Comparison of ENCODE assay signal across 8 mouse cellular contexts in the genomic region with DNA sequence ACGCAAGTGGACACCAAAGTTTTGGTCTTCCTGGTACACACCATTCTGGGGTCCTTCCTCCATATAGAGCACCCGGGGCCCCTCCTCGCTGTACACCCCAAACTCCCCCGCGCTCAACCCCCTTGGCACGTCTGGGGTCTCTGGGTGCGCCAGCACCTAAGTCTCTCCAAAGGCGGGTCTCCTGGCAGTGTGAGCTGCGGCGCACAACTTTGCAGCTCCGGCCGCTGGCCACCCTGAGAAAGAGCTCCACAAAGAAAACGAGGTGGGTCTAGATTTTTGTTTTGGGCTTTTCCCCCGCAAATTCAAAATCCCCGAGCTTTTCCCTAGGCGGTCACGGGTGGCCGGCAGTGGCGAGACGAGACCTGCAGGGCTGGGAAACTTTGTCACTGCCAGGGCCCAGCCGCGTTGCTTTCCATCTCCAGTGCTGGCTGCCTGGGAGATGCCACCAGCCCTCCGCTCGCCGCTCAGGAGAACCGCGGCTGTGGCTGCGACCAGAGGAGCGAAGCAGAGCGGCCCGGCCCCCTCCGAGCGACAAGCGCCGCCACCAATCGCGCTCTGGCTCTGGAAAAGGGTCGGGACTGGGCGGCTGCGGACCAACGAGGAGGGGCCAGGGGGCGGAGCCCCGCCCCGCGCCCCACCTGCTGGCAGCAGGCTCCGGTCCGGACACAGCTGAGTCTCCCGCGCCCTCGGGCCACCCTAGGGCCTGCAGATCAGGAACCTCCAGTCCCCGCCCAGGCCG. TPM values are rescaled to one million over a fixed set of nuclear protein-coding genes. Genes with fewer than 3 reads are reported as not detected.
DNase-seq lines count a peak whose midpoint lies in the region; ATAC-seq lines count a peak whose summit lies in the region.

Gene Galnt18 (minus strand): TSS at position 474 of the 739 bp plus-strand sequence.

- H3K36me3 ChIP-seq in embryonic facial prominence, embryonic 15.5 days, result no peaks in the 10 kb centered on the region
- H3K36me3 ChIP-seq in limb, embryonic 10.5 days, result no peaks in the 10 kb centered on the region
- no peaks in the 10 kb centered on the region for H3K36me3 ChIP-seq in midbrain, embryonic 12.5 days

- H3K27ac ChIP-seq in embryonic facial prominence, embryonic 15.5 days (replicated peaks), result peak within 1 kb of the TSS; percentile 36; the same call in 1 of the 2 replicates
- H3K27ac ChIP-seq in limb, embryonic 10.5 days, result peak within 1 kb of the TSS; percentile 63
- H3K27ac ChIP-seq in midbrain, embryonic 12.5 days (replicated peaks), result peak within 1 kb of the TSS; percentile 42; the same call in 1 of the 2 replicates

- WGBS in embryonic facial prominence, embryonic 15.5 days, result under 1% methylated on average over 52 of the region's 52 CpGs
- WGBS in limb, embryonic 10.5 days, result under 1% methylated on average over 51 of the region's 52 CpGs
- under 1% methylated on average over 49 of the region's 52 CpGs for WGBS in midbrain, embryonic 12.5 days

- no peaks in the 10 kb centered on the region for H3K9me3 ChIP-seq in embryonic facial prominence, embryonic 15.5 days (replicated peaks)
- H3K9me3 ChIP-seq in limb, embryonic 10.5 days (replicated peaks), result no peaks in the 10 kb centered on the region
- no peaks in the 10 kb centered on the region for H3K9me3 ChIP-seq in midbrain, embryonic 12.5 days

- H3K27me3 ChIP-seq in embryonic facial prominence, embryonic 15.5 days, result peaks cover 15% of the 10 kb centered on the region; the same call in 1 of the 2 replicates
- H3K27me3 ChIP-seq in limb, embryonic 10.5 days (ENCODE audit: low read depth, poor library complexity, severe bottlenecking), result peaks cover 45% of the 10 kb centered on the region
- peaks cover 33% of the 10 kb centered on the region for H3K27me3 ChIP-seq in midbrain, embryonic 12.5 days

- ATAC-seq in embryonic facial prominence, embryonic 15.5 days (ENCODE audit: insufficient number of reproducible peaks, low FRiP score, low TSS enrichment, low read depth), result peak; percentile 95
- ATAC-seq in midbrain, embryonic 12.5 days (ENCODE audit: low FRiP score, low read depth), result peak; percentile 99
- no peak for ATAC-seq in erythroblast, adult 5-6 weeks (replicated peaks; ENCODE audit: low FRiP score, poor library complexity, severe bottlenecking)

- peak; percentile 97 for DNase-seq in brain, adult 2 months (ENCODE audit: low read depth, low spot score)
- peak; percentile 94 for DNase-seq in heart, adult 9 months (ENCODE audit: low spot score in 2 of 2)
- peak; percentile 95 for DNase-seq in kidney, adult 8-10 months
- DNase-seq in limb, embryonic 10.5 days (ENCODE audit: low spot score), result peak; percentile 92
- peak; percentile 12 to 13 for DNase-seq in spleen, postnatal 14 days (ENCODE audit: low spot score in 2 of 2)

- H3K4me3 ChIP-seq in embryonic facial prominence, embryonic 15.5 days (replicated peaks), result peak within 1 kb of the TSS; percentile 57
- H3K4me3 ChIP-seq in limb, embryonic 10.5 days, result peak within 1 kb of the TSS; percentile 57
- peak within 1 kb of the TSS; percentile 53 for H3K4me3 ChIP-seq in midbrain, embryonic 12.5 days

- peak within 1 kb of the TSS; percentile 53 for H3K9ac ChIP-seq in embryonic facial prominence, embryonic 15.5 days
- peak within 1 kb of the TSS; percentile 56 for H3K9ac ChIP-seq in midbrain, embryonic 12.5 days (replicated peaks)

- H3K4me2 ChIP-seq in embryonic facial prominence, embryonic 15.5 days (replicated peaks), result peak within 1 kb of the TSS; percentile 94
- peak within 1 kb of the TSS; percentile 96 for H3K4me2 ChIP-seq in midbrain, embryonic 12.5 days (replicated peaks)

- H3K4me1 ChIP-seq in embryonic facial prominence, embryonic 15.5 days, result peaks cover 27% of the 10 kb centered on the region
- H3K4me1 ChIP-seq in limb, embryonic 10.5 days, result peaks cover 17% of the 10 kb centered on the region
- H3K4me1 ChIP-seq in midbrain, embryonic 12.5 days, result peaks cover 12% of the 10 kb centered on the region; the same call in 1 of the 2 replicates

RNA-seq across cellular contexts. Expression of gene Galnt18, which starts in this region (rescaled TPM):
- 30.0 and 30.3 TPM in 2 replicates for polyA plus RNA-seq in embryonic facial prominence, embryonic 15.5 days (2015; fragmentation: Nextera tagmentation; extraction: Ambion mirVana)
- polyA plus RNA-seq in limb, embryonic 10.5 days (2016; fragmentation: Nextera tagmentation; extraction: Ambion mirVana), result 8.6 and 10.3 TPM in 2 replicates
- 5.6 and 7.7 TPM in 2 replicates for polyA plus RNA-seq in midbrain, embryonic 12.5 days (2016; fragmentation: Nextera tagmentation; extraction: Ambion mirVana)
- total RNA-seq in erythroblast, adult 5-6 weeks (2015; ENCODE audit: low replicate concordance), result not detected in 2 replicates
- total RNA-seq in erythroblast, adult 5-6 weeks (2017; ENCODE audit: low replicate concordance), result not detected in 2 replicates

Comparison
In these comparisons a context has a peak if more than half of its experiments do, and no peak if none do; other contexts are left out.
1. DNase-seq: peak in every context shown above with its lines; median percentile 97 in brain, adult 2 months; 95 in kidney, adult 8-10 months; 94 in heart, adult 9 months; 92 in limb, embryonic 10.5 days; 12 in spleen, postnatal 14 days.